Mouse (Mus musculus) cerebellum, adult 2 months (tissue): ENCODE results near the gene Hectd3.

Source experiments
- CTCF ChIP-seq: fragments of 200-500 bp; IDR thresholded peaks from 2 replicates; pipeline ENCODE4 v1.5.1; 2011; ENCODE audit warnings: low read depth, mild to moderate bottlenecking, control low read depth, low read length, moderate library complexity, borderline replicate concordance; ENCODE audit not compliant: insufficient read depth
- POLR2A ChIP-seq: fragments of 200-500 bp; IDR thresholded peaks from 2 replicates; pipeline ENCODE4 v1.6.1; 2011; ENCODE audit warnings: low read length, control low read depth, borderline replicate concordance; ENCODE audit not compliant: insufficient read depth

GRCm38 (mm10) chr4:117013596-117013995 lies 18.5 kb downstream of the Hectd3 start:
- TF ChIP-seq CTCF = no peak
- TF ChIP-seq POLR2A = no peak
